Mouse (Mus musculus): ENCODE results near the gene Itih1.

The Itih1 gene

DNA sequence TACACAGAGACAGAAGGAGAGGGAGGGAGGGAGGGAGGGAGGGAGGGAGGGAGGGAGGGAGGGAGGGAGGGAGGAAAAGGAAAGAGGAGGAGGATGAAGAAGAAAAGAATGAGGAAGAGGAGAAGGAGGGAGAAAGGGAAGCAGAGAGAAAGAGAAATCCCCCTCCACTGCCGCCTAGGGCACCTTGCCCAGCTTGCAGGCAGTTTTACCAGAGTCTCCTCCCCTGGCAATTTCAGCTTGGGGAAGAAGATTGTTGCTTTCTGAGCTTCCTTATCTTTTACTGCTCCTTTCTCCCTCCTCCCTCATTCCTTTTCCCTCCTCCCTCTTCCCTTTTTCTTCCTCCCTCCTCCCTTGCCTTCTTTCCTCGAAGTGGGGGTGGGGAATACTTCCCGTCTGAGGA lies 40.1 kb downstream of the Itih1 start:
- DNase-seq: no peak

- no peak for DNase-seq
These were observed 40.5 kb downstream of the Itih1 start for GRCm38 (mm10) chr14:30902628-30903027.

DNA sequence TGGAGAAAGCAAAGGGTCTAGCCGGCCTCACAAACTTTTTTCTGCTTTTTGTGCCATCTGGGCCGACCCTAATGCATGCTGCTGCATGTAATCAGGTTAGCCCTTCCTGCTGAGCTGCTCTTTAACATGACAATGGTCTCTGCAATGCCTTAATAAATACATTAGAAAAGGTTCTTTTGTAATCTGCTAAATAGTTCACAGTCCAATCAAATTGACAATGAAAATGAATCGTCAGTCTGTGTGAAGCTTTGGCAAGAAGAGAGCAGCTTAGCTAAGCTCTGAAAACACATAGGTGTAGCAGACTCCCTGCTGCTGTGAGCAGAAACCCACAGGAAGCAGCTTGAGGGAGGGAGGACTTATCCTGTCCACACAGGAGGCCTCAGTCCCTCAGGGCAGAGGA lies 43.1 kb downstream of the Itih1 start:
- no peak for DNase-seq

- DNase-seq: peak; percentile 84 to 87
These were observed 54.8 kb downstream of the Itih1 start for GRCm38 (mm10) chr14:30888271-30888732.

- no peak for DNase-seq
These were observed 56.9 kb downstream of the Itih1 start, which contains the start of gene Itih4 for GRCm38 (mm10) chr14:30886204-30886603. Gene Itih4, plus strand, starts transcription at chr14:30886476.

DNA sequence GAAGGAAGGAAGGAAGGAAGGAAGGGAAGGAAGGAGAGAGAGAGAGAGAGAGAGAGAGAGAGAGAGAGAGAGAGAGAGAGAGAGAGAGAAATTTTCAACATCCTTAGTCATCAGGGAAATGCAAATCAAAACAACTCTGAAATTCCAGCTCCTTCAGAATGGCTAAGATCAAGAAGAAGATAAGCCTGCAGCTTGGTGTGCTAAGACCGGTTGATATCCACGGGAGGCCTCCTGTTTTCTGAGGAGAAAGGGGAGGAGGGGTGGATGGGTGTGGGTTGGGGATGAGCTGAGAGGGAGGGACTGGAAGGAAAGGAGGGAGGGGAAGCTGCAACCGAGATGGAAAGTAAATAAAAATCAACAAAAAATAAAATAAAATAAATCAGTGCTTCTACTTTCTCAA lies 57.8 kb downstream of the Itih1 start:
- no peak for DNase-seq

- DNase-seq: no peak
These were observed 61.4 kb downstream of the Itih1 start for GRCm38 (mm10) chr14:30881718-30882108.

GRCm38 (mm10) chr14:30880811-30881717 lies 62.0 kb downstream of the Itih1 start:
- DNase-seq: peak; percentile 67 to 80

GRCm38 (mm10) chr14:30880251-30880650 lies 62.8 kb downstream of the Itih1 start:
- peak in 1 of 2 experiments; percentile 18 for DNase-seq

- DNase-seq: peak in 1 of 2 experiments; percentile 20
These were observed 63.3 kb downstream of the Itih1 start for GRCm38 (mm10) chr14:30879794-30880193.
